Mouse (Mus musculus) small intestine, adult 2 months (tissue): ENCODE data around the gene Moap1.
A peak's percentile ranks its signal among the peaks of the same experiment; 100 is the strongest.

Source experiments
- CTCF ChIP-seq: fragments of 200-500 bp; IDR thresholded peaks from 2 replicates; pipeline ENCODE4 v1.5.1; 2012; ENCODE audit warnings: low read depth, mild to moderate bottlenecking, control low read depth, inconsistent platforms, low read length, moderate library complexity, mixed read lengths; ENCODE audit not compliant: insufficient replicate concordance, insufficient read length; ENCODE audit errors: extremely low read depth
- POLR2A ChIP-seq: fragments of 200-500 bp; IDR thresholded peaks from 2 replicates; pipeline ENCODE4 v1.6.1; 2012; ENCODE audit warnings: low read depth, mild to moderate bottlenecking, control low read depth, inconsistent platforms, low read length, moderate library complexity

DNA sequence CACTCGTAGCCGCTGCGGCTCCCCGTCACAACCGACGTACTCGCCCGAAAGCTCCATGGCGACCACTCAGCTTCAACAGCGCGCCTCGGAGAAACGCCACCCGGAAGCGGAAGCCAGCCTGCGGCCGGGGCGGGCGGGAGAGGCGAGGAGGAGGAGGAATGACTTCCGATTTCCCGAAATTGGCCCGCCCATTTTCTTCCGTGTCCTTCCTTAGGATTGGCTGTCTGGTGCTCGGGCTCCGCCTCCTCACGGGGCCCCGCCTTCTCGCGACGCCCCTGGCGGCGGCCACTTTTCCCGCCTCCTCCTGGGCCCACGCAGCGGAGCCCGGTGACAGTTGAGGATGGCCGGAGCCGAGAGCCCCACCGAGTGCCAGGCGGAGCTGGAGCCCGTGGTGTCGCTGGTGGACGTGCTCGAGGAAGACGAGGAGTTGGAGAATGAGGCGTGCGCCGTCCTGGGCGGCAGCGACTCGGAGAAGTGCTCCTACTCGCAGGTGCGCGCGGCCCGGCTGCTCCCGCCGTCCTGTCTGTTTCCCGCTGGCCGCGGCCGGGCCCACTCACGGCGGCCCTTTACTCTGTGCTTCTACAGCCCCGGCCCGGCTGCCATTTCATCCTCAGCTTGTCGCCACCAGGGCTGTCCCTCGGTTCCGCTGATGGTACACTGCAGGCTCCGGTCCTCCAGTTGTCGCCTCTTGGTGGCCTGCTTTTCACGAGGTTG, 14.4 kb upstream of the Moap1 start, which contains the start of the genes Gm28051, Gon7 and Ubr7:
- peak; percentile 37; the same call in 1 of the 2 replicates for TF ChIP-seq CTCF
- peak; percentile 52; the same call in 1 of the 2 replicates for TF ChIP-seq POLR2A
